Mouse (Mus musculus) 416B (cell line): ENCODE data around the gene Cry1.

Experiments used
- DNase-seq: peaks from one replicate; pipeline ENCODE4 v3.0.0; 2011; ENCODE audit warnings: low read depth

Gene Cry1

DNA sequence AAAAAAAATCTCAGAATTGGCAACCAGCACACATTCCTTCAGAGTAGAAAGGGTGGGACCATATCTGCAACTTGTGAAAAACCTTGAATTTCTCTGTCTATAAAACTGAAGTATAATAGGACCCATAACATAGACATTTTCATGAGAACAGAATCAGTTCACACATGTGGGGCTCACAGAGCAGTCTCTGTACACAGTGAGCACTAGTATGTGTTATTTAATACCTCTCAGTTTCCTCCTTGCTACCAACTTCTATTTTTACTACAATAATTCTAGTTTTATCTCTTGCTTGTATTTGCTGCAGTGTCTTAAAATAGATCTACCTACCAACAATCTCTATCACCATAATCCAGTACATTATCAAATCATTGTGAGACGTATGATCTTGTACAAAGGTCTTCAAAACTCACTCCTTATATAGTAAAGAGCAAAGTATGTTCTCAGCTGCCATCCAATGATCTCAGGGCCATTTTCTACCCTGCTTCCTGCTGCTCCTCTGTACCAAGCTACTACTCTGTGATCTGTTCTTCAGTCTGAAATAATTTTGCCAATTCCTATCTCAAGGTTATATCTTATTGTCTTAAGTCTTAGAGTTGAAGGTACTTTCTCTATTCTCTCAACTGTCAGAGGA lies 24.8 kb downstream of the Cry1 start:
- no peak for DNase-seq

DNA sequence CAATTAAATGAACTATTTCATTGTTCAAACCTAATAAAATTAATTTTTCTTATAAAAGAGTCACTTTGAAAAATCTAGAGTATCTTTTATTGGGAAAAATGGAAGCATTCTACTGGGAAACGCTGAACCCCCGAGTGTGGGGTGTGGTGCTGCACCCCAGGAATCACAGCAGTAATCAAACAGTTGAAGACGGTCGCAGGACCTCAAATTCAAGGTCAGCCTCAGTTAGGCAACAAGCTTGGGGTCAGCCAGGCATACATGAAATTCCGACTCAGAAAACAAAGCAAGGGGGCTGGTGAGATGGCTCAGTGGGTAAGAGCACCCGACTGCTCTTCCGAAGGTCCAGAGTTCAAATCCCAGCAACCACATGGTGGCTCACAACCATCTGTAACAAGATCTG lies 27.4 kb downstream of the Cry1 start:
- DNase-seq = no peak

GRCm38 (mm10) chr10:85154195-85154594 lies 30.7 kb downstream of the Cry1 start:
- DNase-seq = peak; percentile 78

DNA sequence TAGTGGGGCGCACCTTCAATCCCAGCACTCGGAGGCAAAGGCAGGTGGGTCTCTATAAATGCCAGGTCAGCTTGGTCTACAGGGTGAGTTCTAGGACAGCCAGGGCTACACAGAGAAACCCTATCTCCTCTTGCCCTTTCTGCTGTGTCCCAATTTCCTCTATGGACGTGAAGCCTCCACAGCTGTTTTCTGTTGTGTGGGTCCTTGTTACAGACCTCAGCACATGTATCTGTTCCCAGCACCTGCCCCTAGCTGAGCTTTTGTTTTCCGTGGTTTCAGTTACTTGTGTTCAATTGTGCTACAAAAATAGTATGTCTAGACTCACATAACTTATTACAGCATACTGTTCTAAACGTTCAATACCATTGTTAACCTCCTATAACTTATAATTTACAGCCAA lies 35.6 kb downstream of the Cry1 start:
- no peak for DNase-seq

DNA sequence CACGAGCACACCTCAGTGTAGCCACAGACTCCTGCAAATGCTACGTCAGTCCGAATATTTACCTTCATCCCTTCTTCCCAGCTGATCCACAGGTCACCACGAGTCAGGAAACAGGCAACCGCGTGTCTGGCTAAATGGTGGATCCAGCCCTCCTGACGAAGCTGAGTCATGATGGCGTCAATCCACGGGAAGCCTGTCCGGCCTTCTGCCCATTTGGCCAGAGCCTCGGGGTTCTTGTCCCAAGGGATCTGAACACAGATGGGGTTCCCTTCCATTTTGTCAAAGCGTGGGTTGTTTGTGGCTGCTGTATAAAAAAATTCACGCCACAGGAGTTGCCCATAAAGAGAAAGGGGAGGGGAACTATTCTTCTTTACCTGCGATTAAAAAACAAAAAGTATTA lies 38.6 kb downstream of the Cry1 start:
- no peak for DNase-seq

DNA sequence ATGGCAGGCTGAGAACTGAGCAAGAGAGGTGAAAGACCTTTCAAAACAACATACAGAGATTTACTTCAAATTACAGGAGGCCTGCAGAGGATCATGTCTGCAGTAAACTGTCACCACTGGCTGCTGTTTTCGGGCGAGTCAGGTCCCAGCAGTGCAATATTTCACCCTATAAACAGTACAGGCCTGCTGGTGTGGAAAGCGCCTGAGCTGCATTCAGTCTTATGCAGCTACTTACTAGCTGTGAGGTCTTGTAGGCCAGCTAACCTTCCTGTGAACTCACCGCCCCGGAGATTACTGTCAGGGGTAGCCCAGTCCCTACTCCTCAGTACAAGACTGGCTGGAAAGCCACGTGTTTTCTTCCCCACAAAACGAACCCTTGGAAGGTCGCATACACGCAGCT lies 43.4 kb downstream of the Cry1 start:
- no peak for DNase-seq

DNA sequence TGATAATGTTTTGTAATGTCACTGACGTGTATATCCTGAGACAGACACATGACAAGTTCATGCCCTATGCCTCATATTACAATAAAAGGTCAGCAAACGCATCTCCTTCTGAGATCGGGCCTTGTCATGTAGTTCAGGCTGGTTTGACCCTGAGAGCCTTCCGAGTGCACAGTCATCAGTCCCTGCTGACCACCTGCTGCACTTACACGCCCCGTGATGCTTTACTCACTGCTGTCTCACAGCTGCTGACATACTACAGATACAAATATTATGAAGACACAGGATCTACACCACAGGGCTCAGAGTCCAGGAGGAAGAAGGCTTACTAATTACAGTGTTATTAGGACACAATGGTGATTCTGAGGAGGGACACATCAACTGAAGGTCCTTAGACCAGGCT lies 48.3 kb downstream of the Cry1 start:
- DNase-seq = no peak

- peak; percentile 51 for DNase-seq
These were observed 56.4 kb downstream of the Cry1 start for GRCm38 (mm10) chr10:85128453-85128852.

- peak; percentile 99 for DNase-seq
These were observed 57.2 kb downstream of the Cry1 start, which contains the start of gene Mterf2 for GRCm38 (mm10) chr10:85127395-85128287. TSS of gene Mterf2 (minus strand) at chr10:85128027.

GRCm38 (mm10) chr10:85125184-85125583 lies 59.7 kb downstream of the Cry1 start:
- no peak for DNase-seq

DNA sequence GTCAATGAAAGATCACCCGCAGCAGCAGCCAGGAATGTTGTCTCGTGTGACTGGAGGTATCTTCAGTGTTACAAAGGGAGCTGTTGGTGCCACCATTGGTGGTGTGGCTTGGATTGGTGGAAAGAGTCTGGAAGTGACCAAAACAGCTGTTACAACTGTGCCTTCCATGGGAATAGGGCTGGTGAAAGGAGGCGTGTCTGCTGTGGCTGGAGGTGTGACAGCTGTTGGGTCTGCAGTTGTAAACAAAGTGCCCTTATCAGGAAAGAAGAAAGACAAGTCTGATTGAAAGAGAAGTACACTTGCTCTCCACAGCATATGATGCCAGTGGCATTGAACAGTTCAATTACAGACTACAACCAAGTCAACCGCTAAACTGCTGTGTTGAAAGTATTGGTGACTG lies 70.5 kb downstream of the Cry1 start:
- no peak for DNase-seq

- DNase-seq = peak; percentile 67
These were observed 81.6 kb downstream of the Cry1 start for GRCm38 (mm10) chr10:85103085-85103885.

DNA sequence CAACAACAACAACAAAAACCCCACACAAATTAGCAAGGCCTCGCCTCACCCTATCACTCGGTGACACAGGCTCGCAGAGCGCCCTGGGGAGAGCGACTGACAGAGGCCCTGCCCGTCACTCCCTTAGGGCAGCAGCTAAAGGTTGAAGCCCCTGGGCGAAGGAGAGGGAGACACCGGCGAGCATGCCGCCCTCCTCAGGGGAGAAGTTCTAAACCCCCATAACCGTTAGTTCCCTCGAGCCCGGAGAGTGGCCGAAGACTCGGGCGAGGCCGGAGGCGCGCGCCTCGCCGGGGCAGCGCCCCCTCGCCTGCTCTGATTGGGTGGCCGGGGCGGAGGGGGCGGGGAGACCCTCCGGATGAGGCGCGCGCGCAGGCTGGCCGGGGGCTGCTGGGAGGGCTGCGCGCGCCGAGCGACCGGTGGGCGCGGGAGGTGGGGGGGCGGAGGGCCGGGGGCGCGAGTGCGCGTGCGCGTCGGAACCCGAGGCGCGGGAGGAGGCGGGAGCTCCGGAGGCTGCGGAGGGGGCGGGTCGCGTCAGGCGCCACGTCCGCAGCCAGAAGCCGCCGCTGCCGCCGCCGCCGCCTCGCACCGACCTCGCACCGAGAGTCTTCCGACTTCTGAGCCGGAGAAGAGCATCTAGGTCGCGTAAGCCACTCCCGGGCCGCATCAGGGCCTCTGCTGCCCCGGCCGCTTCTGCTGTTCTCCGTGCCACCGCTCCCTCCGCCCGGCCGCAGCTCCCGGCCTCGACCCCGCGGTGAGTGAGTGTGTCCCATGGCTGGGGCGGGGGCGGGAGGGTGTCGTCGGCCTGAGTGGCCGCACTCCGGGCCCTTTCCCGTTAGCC lies 82.4 kb downstream of the Cry1 start, which contains the start of the genes Fhl4 and Tmem263:
TSS of gene Fhl4 (minus strand) at position 249 of the 838 bp plus-strand sequence.
TSS of gene Tmem263 (plus strand) at position 381 of the 838 bp plus-strand sequence.
- peak; percentile 87 for DNase-seq

GRCm38 (mm10) chr10:85101841-85102240 lies 83.0 kb downstream of the Cry1 start:
- no peak for DNase-seq
